Mouse (Mus musculus) heart, embryonic 12.5 days (tissue): ENCODE measurements around the gene Serpina3a. TPM values are rescaled to one million over a fixed set of nuclear protein-coding genes. Genes with fewer than 3 reads are reported as not detected.
"Not testable (repeated sequence)": the region's sequence is repeated elsewhere in the genome, so short reads cannot be mapped to it uniquely, and the experiment has no call there.

ENCODE experiments used
- ATAC-seq: fragments of 200-750 bp; cut with Nextera tagmentation; 2 replicates; pipeline ENCODE4 v1.8.0; 2017; ENCODE audit warnings: moderate TSS enrichment, moderate library complexity; ENCODE audit not compliant: insufficient number of reproducible peaks, low FRiP score
- H3K27ac ChIP-seq: fragments of 300-500 bp; sonication (generic); 2 replicates; pipeline ENCODE4 v1.5.1; 2016; ENCODE audit warnings: mild to moderate bottlenecking, moderate library complexity; ENCODE audit not compliant: poor library complexity, severe bottlenecking
- H3K27me3 ChIP-seq: fragments of 300-500 bp; sonication (generic); replicated peaks from 2 replicates; pipeline ENCODE4 v1.6.1; 2016; ENCODE audit warnings: mild to moderate bottlenecking, moderate library complexity
- H3K36me3 ChIP-seq: fragments of 300-500 bp; sonication (generic); 2 replicates; pipeline ENCODE4 v1.6.1; 2016; ENCODE audit warnings: mild to moderate bottlenecking, moderate library complexity
- H3K4me1 ChIP-seq: fragments of 300-500 bp; sonication (generic); replicated peaks from 2 replicates; pipeline ENCODE4 v1.6.1; 2016; ENCODE audit warnings: mild to moderate bottlenecking
- H3K4me2 ChIP-seq: fragments of 300-500 bp; sonication (generic); 2 replicates; pipeline ENCODE4 v1.6.1; 2016; ENCODE audit warnings: mild to moderate bottlenecking, moderate library complexity
- H3K4me3 ChIP-seq: fragments of 300-500 bp; sonication (generic); 2 replicates; pipeline ENCODE4 v1.5.1; 2016; ENCODE audit warnings: mild to moderate bottlenecking
- H3K9ac ChIP-seq: fragments of 300-500 bp; sonication (generic); 2 replicates; pipeline ENCODE4 v1.6.1; 2016; ENCODE audit warnings: mild to moderate bottlenecking, moderate library complexity
- H3K9me3 ChIP-seq: fragments of 300-500 bp; sonication (generic); replicated peaks from 2 replicates; pipeline ENCODE4 v1.6.1; 2016; ENCODE audit warnings: mild to moderate bottlenecking, moderate library complexity
- WGBS: fragments of 180-500 bp; shearing (Covaris S2); methylation state at CpG from one replicate; pipeline ENCODE4 v1.1.7; 2016; 5-methylcytosine and 5-hydroxymethylcytosine counted together
- polyA plus RNA-seq: library from polyadenylated mRNA; unstranded; fragments of >200 nt; fragmentation: Nextera tagmentation; extraction: Ambion mirVana; gene quantifications from 2 replicates; pipeline ENCODE4 v1.2.1, GENCODE M21; 2016

Gene Serpina3a
- polyA plus RNA-seq = not detected in 2 replicates

DNA sequence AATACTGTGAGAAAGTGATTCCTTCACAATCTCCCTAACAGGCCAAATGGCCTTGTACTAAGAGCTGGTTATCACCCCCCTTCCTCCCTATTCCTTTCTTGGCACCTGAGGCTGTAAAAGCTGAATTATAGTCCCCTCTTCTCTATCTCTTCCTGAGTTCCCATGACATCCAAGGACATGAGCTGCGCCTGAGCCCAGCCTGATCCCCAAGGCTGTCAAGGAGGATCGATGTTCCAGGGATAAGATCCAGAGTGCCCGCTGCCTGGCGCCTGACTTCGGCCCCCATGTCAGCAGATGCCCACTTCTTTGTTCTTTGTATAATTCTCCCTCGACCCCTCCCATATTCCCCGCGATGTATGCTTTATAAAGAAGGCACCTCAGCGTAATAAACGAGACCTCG lies at the start of gene Serpina3a:
TSS of gene Serpina3a (plus strand) at position 392 of the 400 bp plus-strand sequence.
- not testable (repeated sequence) for H3K27me3 ChIP-seq, H3K36me3 ChIP-seq, H3K9ac ChIP-seq, ATAC-seq, H3K27ac ChIP-seq, H3K4me2 ChIP-seq, H3K4me3 ChIP-seq, H3K4me1 ChIP-seq, H3K9me3 ChIP-seq
- WGBS = 87% methylated on average over 11 of the region's 11 CpGs

DNA sequence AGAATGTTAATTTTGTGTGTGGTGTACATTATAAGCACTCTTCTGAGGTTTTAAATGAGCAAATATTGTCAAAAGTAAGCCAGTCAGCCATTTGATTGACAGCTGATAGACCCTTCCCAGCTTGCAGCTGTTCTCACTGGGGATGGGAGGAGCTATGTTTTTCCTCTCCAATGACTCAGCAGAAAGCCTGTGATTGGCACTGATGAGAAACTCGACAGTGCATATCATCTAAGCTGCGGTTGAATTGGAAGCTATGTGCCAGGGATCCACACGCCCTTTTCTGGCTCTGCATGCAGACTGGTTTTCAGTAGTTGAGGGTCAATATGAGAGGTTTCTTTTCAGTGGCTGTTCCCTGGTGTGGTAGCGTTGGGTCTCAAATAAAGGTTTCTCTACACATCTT lies 48.0 kb upstream of the Serpina3a start:
- no peak overlapping the region for H3K4me3 ChIP-seq
- H3K9me3 ChIP-seq = no peaks in the 10 kb centered on the region
- H3K36me3 ChIP-seq = no peaks in the 10 kb centered on the region
- no peak overlapping the region for H3K27ac ChIP-seq
- ATAC-seq = no peak
- no peak overlapping the region for H3K4me2 ChIP-seq
- H3K9ac ChIP-seq = no peak overlapping the region
- H3K27me3 ChIP-seq = peaks cover 37% of the 10 kb centered on the region
- H3K4me1 ChIP-seq = 0 out of 2 replicates have a peak, but pooled peaks cover under 1% of the 10 kb centered on the region
- WGBS = 50% methylated on average over 4 of the region's 4 CpGs

DNA sequence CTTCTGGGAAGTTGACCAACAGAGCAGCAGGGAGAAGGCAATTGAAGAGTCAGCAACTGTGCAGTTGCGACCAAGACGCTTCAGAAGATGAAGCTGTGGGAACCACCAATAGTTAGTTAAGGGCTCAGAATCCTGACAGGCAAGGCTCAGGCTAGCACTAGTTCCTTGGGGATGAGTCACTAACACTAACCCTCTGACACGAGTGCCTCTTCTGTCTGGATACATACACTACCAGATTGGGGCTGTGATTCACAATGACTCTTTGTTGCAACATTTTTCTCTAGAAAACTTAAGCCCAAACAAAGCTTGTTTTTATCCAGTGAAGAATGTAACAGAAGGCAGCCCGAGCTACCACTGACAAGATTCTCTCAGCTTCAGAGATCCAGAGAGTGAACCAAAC lies 47.5 kb upstream of the Serpina3a start:
- H3K27ac ChIP-seq = no peak overlapping the region
- no peak overlapping the region for H3K4me2 ChIP-seq
- no peak overlapping the region for H3K4me3 ChIP-seq
- no peaks in the 10 kb centered on the region for H3K36me3 ChIP-seq
- 70% methylated on average over 4 of the region's 4 CpGs for whole genome bisulfite sequencing
- no peak overlapping the region for H3K9ac ChIP-seq
- no peak for ATAC-seq
- no peaks in the 10 kb centered on the region for H3K9me3 ChIP-seq
- peaks cover 37% of the 10 kb centered on the region for H3K27me3 ChIP-seq
- 0 out of 2 replicates have a peak, but pooled peaks cover 5% of the 10 kb centered on the region for H3K4me1 ChIP-seq

- no peak for ATAC-seq
- Histone ChIP-seq H3K27ac (no peak overlapping the region), H3K4me1 (0 out of 2 replicates have a peak, but pooled peaks cover 5% of the 10 kb centered on the region), H3K9me3 (no peaks in the 10 kb centered on the region), H3K4me2 (no peak overlapping the region), H3K27me3 (peaks cover 25% of the 10 kb centered on the region), H3K4me3 (no peak overlapping the region), H3K36me3 (no peaks in the 10 kb centered on the region), H3K9ac (no peak overlapping the region)
- WGBS = 27% methylated on average over 8 of the region's 8 CpGs
Observed at GRCm38 (mm10) chr12:104066241-104066640, 46.3 kb upstream of the Serpina3a start.

DNA sequence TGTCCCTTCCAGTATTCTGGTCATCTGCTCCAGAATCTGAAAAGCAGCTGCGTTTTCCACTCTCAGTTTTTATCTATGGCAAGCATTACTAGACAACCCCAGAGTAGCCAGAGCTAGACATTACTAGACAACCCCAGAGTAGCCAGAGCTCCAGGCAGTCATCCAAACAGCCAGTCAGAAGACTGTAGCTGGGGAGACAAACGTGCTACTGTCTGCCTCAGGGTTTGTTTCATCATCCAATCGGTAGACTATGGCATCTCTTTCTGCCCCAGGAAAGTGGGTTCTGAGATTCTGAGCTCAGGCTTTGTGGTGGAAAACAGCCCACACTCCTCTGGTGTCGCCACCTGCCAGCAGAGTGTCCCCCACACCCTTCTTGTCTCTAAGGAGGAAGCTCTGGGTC lies 45.0 kb upstream of the Serpina3a start:
- ATAC-seq = no peak
- H3K4me3 ChIP-seq = 0 out of 2 replicates have a peak overlapping the region, but pooled peaks have one; percentile 4
- H3K9me3 ChIP-seq = no peaks in the 10 kb centered on the region
- H3K9ac ChIP-seq = no peak overlapping the region
- WGBS = 21% methylated on average over 4 of the region's 4 CpGs
- H3K27me3 ChIP-seq = peaks cover 18% of the 10 kb centered on the region
- no peaks in the 10 kb centered on the region for H3K36me3 ChIP-seq
- H3K27ac ChIP-seq = no peak overlapping the region
- H3K4me2 ChIP-seq = peak overlapping the region; percentile 38; the same call in 1 of the 2 replicates
- H3K4me1 ChIP-seq = 0 out of 2 replicates have a peak, but pooled peaks cover 5% of the 10 kb centered on the region

- 0 out of 2 replicates have a peak, but pooled peaks have one; percentile 38 for ATAC-seq
- H3K4me1 ChIP-seq = 0 out of 2 replicates have a peak, but pooled peaks cover 5% of the 10 kb centered on the region
Observed at GRCm38 (mm10) chr12:104069620-104070019, 42.9 kb upstream of the Serpina3a start.

DNA sequence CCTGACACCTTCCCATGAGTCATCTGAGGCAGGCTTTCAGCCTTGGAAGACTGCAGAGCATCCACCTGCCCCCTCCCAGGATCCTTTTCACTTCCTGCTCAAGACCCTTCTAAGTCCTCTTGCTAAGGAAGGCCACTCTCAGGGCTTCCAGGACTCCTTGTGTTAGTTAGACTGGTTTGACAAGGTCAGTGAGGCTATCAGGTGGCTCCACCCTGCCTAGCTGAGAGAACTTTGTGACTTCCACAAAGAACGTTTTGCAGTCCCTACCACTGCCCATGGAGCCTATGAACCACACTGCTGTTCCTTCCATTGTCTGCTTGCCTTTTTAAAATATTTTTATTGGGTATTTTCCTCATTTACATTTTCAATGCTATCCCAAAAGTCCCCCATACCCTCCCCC lies 40.8 kb upstream of the Serpina3a start:
- Histone ChIP-seq H3K4me3 (no peak overlapping the region), H3K4me1 (0 out of 2 replicates have a peak, but pooled peaks cover 5% of the 10 kb centered on the region), H3K9me3 (no peaks in the 10 kb centered on the region), H3K27ac (no peak overlapping the region), H3K27me3 (peaks cover 20% of the 10 kb centered on the region; the same call in 1 of the 2 replicates), H3K4me2 (no peak overlapping the region), H3K36me3 (no peaks in the 10 kb centered on the region), H3K9ac (no peak overlapping the region)
- WGBS = 20% methylated on average over 1 of the region's 1 CpGs
- ATAC-seq = no peak

More at GRCm38 (mm10) chr12:104069620-104070019, 42.9 kb upstream of the Serpina3a start:
- no peak overlapping the region for H3K27ac ChIP-seq
- no peak overlapping the region for H3K9ac ChIP-seq
- 6% methylated on average over 2 of the region's 2 CpGs for WGBS
- H3K4me3 ChIP-seq = no peak overlapping the region
- no peak overlapping the region for H3K4me2 ChIP-seq
- H3K27me3 ChIP-seq = peaks cover 14% of the 10 kb centered on the region; the same call in 1 of the 2 replicates
- H3K36me3 ChIP-seq = no peaks in the 10 kb centered on the region
- H3K9me3 ChIP-seq = no peaks in the 10 kb centered on the region

GRCm38 (mm10) chr12:104072286-104072685 lies 40.2 kb upstream of the Serpina3a start:
- Histone ChIP-seq H3K27ac (no peak overlapping the region), H3K4me2 (no peak overlapping the region), H3K9ac (no peak overlapping the region), H3K4me3 (no peak overlapping the region), H3K36me3 (no peaks in the 10 kb centered on the region), H3K4me1 (0 out of 2 replicates have a peak, but pooled peaks cover 5% of the 10 kb centered on the region), H3K9me3 (no peaks in the 10 kb centered on the region), H3K27me3 (peaks cover 20% of the 10 kb centered on the region; the same call in 1 of the 2 replicates)
- WGBS = 58% methylated on average over 5 of the region's 5 CpGs
- no peak for ATAC-seq

GRCm38 (mm10) chr12:104090119-104090518 lies 22.4 kb upstream of the Serpina3a start:
- Histone ChIP-seq H3K4me3 (no peak overlapping the region), H3K27ac (no peak overlapping the region), H3K9me3 (no peaks in the 10 kb centered on the region), H3K27me3 (no peaks in the 10 kb centered on the region), H3K9ac (no peak overlapping the region), H3K36me3 (no peaks in the 10 kb centered on the region), H3K4me1 (no peaks in the 10 kb centered on the region), H3K4me2 (no peak overlapping the region)
- 68% methylated on average over 2 of the region's 2 CpGs for WGBS
- no peak for ATAC-seq

DNA sequence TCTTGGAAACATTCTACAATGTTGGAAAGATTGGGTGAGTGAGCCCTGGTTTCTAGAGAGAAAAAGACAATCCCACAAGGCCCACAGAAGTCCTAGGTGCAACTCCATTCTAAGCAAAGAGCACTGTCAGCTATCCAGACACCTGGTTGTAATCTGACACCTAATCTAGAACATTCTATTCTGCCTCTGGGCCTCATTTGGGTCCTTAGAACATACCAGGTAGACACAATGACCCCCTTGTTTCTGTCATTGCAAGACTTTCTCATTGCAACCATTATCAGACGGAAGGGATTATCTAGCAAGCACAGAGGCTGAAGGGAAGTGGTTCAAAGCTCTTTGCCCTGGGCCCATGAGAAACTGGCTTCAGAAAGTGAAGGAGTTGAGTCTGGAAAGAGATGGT lies 21.2 kb upstream of the Serpina3a start:
- no peak overlapping the region for H3K27ac ChIP-seq
- no peak overlapping the region for H3K9ac ChIP-seq
- H3K4me1 ChIP-seq = no peaks in the 10 kb centered on the region
- no peak overlapping the region for H3K4me2 ChIP-seq
- no peak for ATAC-seq
- no peak overlapping the region for H3K4me3 ChIP-seq
- no peaks in the 10 kb centered on the region for H3K27me3 ChIP-seq
- H3K9me3 ChIP-seq = no peaks in the 10 kb centered on the region
- no peaks in the 10 kb centered on the region for H3K36me3 ChIP-seq
- WGBS = 76% methylated on average over 1 of the region's 1 CpGs

GRCm38 (mm10) chr12:104100768-104101167 lies 11.8 kb upstream of the Serpina3a start, which contains the start of gene Serpina5:
Gene Serpina5, plus strand, starts transcription at chr12:104101113.
- Histone ChIP-seq H3K4me3 (no peak within 1 kb of the TSS), H3K4me1 (0 out of 2 replicates have a peak, but pooled peaks cover 3% of the 10 kb centered on the region), H3K27ac (no peak within 1 kb of the TSS), H3K27me3 (no peaks in the 10 kb centered on the region), H3K9me3 (0 out of 2 replicates have a peak, but pooled peaks cover 5% of the 10 kb centered on the region), H3K4me2 (no peak within 1 kb of the TSS), H3K36me3 (no peaks in the 10 kb centered on the region), H3K9ac (no peak within 1 kb of the TSS)
- 74% methylated on average over 6 of the region's 6 CpGs for WGBS
- no peak for ATAC-seq

DNA sequence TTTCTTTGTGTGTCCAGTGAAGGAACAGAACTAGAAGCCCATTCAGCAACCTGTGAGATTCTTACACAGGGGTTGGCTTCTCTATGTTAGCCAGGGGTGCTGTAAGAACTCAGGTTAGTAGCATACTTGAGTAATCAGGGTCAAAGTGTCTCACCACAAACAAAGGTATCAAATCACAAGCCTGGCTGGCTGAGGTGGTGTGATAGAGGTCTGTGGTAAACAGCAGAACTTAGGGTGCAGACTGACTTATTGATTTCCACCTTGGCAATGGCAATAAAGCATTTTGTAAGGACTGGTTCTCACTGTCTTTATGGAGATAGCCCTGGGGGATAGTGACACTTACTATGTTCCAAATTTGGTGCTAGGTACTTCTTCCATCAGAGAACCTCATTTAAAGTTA lies 6.7 kb upstream of the Serpina3a start:
- Histone ChIP-seq H3K27ac (no peak overlapping the region), H3K27me3 (no peaks in the 10 kb centered on the region), H3K4me1 (0 out of 2 replicates have a peak, but pooled peaks cover 3% of the 10 kb centered on the region), H3K4me2 (no peak overlapping the region), H3K36me3 (no peaks in the 10 kb centered on the region), H3K9ac (no peak overlapping the region), H3K9me3 (0 out of 2 replicates have a peak, but pooled peaks cover 5% of the 10 kb centered on the region), H3K4me3 (no peak overlapping the region)
- no peak for ATAC-seq
